Mouse (Mus musculus) forebrain, embryonic 12.5 days (tissue): ENCODE results near the gene Vdr. TPM values are rescaled to one million over a fixed set of nuclear protein-coding genes. Genes with fewer than 3 reads are reported as not detected.

Source experiments
- ATAC-seq: fragments of 200-750 bp; cut with Nextera tagmentation; 2 replicates; pipeline ENCODE4 v1.8.0; 2017; ENCODE audit warnings: moderate TSS enrichment; ENCODE audit not compliant: low FRiP score
- H3K27ac ChIP-seq: fragments of 300-500 bp; sonication (generic); 2 replicates; pipeline ENCODE4 v1.5.1; 2016; ENCODE audit warnings: mild to moderate bottlenecking
- H3K27me3 ChIP-seq: fragments of 300-500 bp; sonication (generic); 2 replicates; pipeline ENCODE4 v1.6.1; 2016; ENCODE audit warnings: mild to moderate bottlenecking
- H3K36me3 ChIP-seq: fragments of 300-500 bp; sonication (generic); replicated peaks from 2 replicates; pipeline ENCODE4 v1.6.1; 2016; ENCODE audit warnings: mild to moderate bottlenecking
- H3K4me1 ChIP-seq: fragments of 300-500 bp; sonication (generic); 2 replicates; pipeline ENCODE4 v1.6.1; 2016
- H3K4me2 ChIP-seq: fragments of 300-500 bp; sonication (generic); 2 replicates; pipeline ENCODE4 v1.6.1; 2016; ENCODE audit warnings: mild to moderate bottlenecking, moderate library complexity
- H3K4me3 ChIP-seq: fragments of 300-500 bp; sonication (generic); replicated peaks from 2 replicates; pipeline ENCODE4 v1.5.1; 2016; ENCODE audit warnings: mild to moderate bottlenecking
- H3K9ac ChIP-seq: fragments of 300-500 bp; sonication (generic); 2 replicates; pipeline ENCODE4 v1.6.1; 2016; ENCODE audit warnings: mild to moderate bottlenecking
- H3K9me3 ChIP-seq: fragments of 300-500 bp; sonication (generic); 2 replicates; pipeline ENCODE4 v1.6.1; 2016
- WGBS: fragments of 180-500 bp; shearing (Covaris S2); methylation state at CpG from one replicate; pipeline ENCODE4 v1.1.7; 2016; 5-methylcytosine and 5-hydroxymethylcytosine counted together
- polyA plus RNA-seq: library from polyadenylated mRNA; unstranded; fragments of >200 nt; fragmentation: Nextera tagmentation; extraction: Ambion mirVana; gene quantifications from 2 replicates; pipeline ENCODE4 v1.2.1, GENCODE M21; 2016

The Vdr gene
- polyA plus RNA-seq, 1 experiment from 2014 or later = 0.59 TPM

- Histone ChIP-seq H3K27ac (no peak overlapping the region), H3K4me2 (no peak overlapping the region), H3K27me3 (peaks cover 19% of the 10 kb centered on the region), H3K9ac (no peak overlapping the region), H3K36me3 (0 out of 2 replicates have a peak, but pooled peaks cover 7% of the 10 kb centered on the region), H3K9me3 (0 out of 2 replicates have a peak, but pooled peaks cover 8% of the 10 kb centered on the region), H3K4me3 (no peak overlapping the region), H3K4me1 (peaks cover 60% of the 10 kb centered on the region)
- 85% methylated on average over 6 of the region's 6 CpGs for WGBS
- no peak for ATAC-seq
Observed at GRCm38 (mm10) chr15:97824042-97824441, 86.4 kb downstream of the Vdr start.

- H3K4me2 ChIP-seq = no peak overlapping the region
- H3K27ac ChIP-seq = 0 out of 2 replicates have a peak overlapping the region, but pooled peaks have one; percentile 19
- peaks cover 19% of the 10 kb centered on the region for H3K27me3 ChIP-seq
- no peak overlapping the region for H3K9ac ChIP-seq
- 68% methylated on average over 12 of the region's 12 CpGs for WGBS
- 0 out of 2 replicates have a peak, but pooled peaks cover 7% of the 10 kb centered on the region for H3K36me3 ChIP-seq
- no peak for ATAC-seq
- H3K4me1 ChIP-seq = peaks cover 54% of the 10 kb centered on the region
- no peak overlapping the region for H3K4me3 ChIP-seq
- H3K9me3 ChIP-seq = 0 out of 2 replicates have a peak, but pooled peaks cover 8% of the 10 kb centered on the region
Observed at GRCm38 (mm10) chr15:97823479-97823878, 87.0 kb downstream of the Vdr start.

DNA sequence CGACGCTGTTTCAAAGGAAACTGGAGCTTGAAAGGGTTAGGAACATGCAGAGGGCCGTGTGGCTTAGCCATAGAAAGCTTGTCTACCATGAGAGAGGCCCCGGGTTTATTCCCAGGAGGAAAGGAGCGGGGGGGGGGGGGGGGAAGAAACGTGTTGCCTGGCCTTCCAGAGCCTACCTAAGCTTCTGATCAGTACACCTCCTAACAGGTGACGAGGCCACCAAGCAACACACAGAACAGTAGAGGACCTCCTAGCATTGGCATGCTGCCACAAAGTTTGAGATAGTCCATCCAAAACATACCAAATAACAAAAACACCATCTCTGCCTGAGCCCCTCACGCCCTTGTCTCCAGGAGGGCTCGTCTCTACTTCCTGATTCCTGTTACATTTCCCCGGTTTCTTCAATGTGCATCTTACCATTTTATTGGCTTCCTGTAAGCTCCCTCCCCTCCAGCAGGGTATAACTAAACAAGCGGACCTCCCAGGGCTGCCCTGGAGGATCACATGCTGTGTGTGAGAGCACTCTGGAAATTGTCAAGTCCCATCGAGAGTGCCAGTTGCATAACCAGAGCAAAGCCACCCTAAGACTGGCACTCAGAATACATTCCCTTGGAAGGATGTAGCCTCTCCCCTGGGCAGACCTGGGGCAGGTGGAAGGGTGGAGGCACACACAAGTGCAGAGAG, 87.7 kb downstream of the Vdr start:
- Histone ChIP-seq H3K27ac (no peak overlapping the region), H3K4me1 (peaks cover 48% of the 10 kb centered on the region), H3K9me3 (0 out of 2 replicates have a peak, but pooled peaks cover 8% of the 10 kb centered on the region), H3K9ac (no peak overlapping the region), H3K4me3 (no peak overlapping the region), H3K4me2 (no peak overlapping the region), H3K36me3 (0 out of 2 replicates have a peak, but pooled peaks cover 7% of the 10 kb centered on the region), H3K27me3 (peaks cover 19% of the 10 kb centered on the region)
- no peak for ATAC-seq
- WGBS = 60% methylated on average over 12 of the region's 12 CpGs

DNA sequence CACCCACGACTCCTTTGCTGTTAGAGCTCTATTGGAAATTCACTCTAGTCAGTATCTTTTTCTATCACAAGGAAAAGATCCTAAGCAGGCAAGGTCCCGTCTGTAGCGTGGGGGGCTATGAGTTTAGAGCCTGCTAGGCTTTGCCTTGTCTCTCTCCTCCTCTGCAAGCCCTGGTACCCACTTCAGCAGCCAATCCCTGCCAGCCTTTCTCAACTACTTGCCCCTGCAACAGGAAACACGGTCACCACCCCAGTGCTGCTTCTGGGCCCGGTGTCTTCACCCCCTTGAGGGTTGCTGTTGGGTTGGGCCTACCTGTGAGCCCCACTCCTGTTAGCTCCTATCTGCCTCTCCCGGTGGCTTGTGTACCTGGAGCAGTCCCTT, 88.5 kb downstream of the Vdr start:
- ATAC-seq = no peak
- H3K4me2 ChIP-seq = no peak overlapping the region
- H3K27ac ChIP-seq = no peak overlapping the region
- H3K27me3 ChIP-seq = peaks cover 19% of the 10 kb centered on the region
- H3K36me3 ChIP-seq = 0 out of 2 replicates have a peak, but pooled peaks cover 7% of the 10 kb centered on the region
- H3K9me3 ChIP-seq = 0 out of 2 replicates have a peak, but pooled peaks cover 8% of the 10 kb centered on the region
- no peak overlapping the region for H3K9ac ChIP-seq
- H3K4me1 ChIP-seq = peaks cover 48% of the 10 kb centered on the region
- H3K4me3 ChIP-seq = no peak overlapping the region
- 72% methylated on average over 6 of the region's 6 CpGs for WGBS

DNA sequence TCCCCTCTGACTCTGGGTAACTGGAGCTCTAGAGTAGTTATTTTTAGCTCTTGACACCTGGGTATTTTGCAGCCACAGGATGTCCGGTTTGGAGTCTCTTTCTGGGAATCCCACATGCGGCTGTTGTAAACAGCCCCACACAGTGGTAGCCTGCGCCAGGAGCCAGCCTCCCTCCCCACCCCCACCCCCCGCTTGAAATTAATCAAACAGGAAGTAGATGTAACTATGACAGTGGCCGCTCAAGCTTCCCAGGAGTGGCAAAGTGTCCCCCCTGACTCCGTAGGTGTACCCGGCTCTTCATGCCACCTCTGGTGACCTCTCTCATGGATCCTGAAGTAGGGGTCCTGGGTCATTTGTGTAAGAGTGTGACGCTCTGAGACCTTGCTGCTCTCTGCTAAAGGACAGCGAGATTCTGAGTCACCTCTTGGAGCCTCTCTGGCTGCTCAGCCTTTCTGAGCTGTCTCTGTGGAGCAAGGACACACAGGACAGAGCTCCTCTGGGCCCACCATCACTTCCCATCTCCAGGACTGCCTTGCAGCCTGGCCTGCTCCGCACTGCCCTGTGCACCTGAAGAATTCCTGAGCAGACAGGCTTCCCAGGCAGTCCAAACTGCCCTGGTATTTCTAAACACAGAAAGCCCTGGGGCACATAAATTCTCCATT, 89.0 kb downstream of the Vdr start:
- H3K9me3 ChIP-seq = 0 out of 2 replicates have a peak, but pooled peaks cover 8% of the 10 kb centered on the region
- H3K4me3 ChIP-seq = no peak overlapping the region
- H3K4me2 ChIP-seq = no peak overlapping the region
- 0 out of 2 replicates have a peak, but pooled peaks cover 7% of the 10 kb centered on the region for H3K36me3 ChIP-seq
- no peak overlapping the region for H3K9ac ChIP-seq
- H3K27ac ChIP-seq = no peak overlapping the region
- ATAC-seq = no peak
- WGBS = 70% methylated on average over 10 of the region's 10 CpGs
- H3K27me3 ChIP-seq = peaks cover 15% of the 10 kb centered on the region
- peaks cover 43% of the 10 kb centered on the region for H3K4me1 ChIP-seq

DNA sequence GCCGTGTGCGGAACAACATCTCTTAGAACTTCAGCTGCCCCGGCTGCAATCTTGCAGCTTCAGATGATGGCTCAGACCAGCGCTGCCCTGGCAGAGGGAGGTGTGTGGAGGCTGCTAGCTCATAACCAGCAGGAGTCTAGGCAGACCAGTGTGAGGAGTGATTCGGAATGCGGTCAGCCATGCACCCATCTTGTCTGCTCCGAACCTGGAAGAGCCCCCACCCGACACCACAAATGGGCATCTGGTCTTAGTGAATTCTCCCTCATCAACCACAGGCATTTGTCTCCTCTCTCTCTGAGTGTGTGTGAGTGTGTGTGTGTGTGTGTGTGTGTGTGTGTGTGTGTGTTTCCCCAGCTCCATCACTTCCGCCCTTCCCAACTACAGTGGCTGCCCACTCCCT, 90.5 kb downstream of the Vdr start:
- Histone ChIP-seq H3K9me3 (0 out of 2 replicates have a peak, but pooled peaks cover 8% of the 10 kb centered on the region), H3K36me3 (0 out of 2 replicates have a peak, but pooled peaks cover 7% of the 10 kb centered on the region), H3K4me3 (no peak overlapping the region), H3K27me3 (peaks cover 3% of the 10 kb centered on the region; the same call in 1 of the 2 replicates), H3K4me2 (no peak overlapping the region), H3K4me1 (peaks cover 28% of the 10 kb centered on the region), H3K27ac (no peak overlapping the region), H3K9ac (no peak overlapping the region)
- ATAC-seq = no peak
- whole genome bisulfite sequencing = 85% methylated on average over 9 of the region's 9 CpGs

GRCm38 (mm10) chr15:97816199-97816994, 94.0 kb downstream of the Vdr start:
- no peak overlapping the region for H3K4me3 ChIP-seq
- no peak overlapping the region for H3K27ac ChIP-seq
- peaks cover 25% of the 10 kb centered on the region for H3K4me1 ChIP-seq
- WGBS = 94% methylated on average over 13 of the region's 17 CpGs
- H3K4me2 ChIP-seq = no peak overlapping the region
- no peak for ATAC-seq
- 0 out of 2 replicates have a peak, but pooled peaks cover 3% of the 10 kb centered on the region for H3K36me3 ChIP-seq
- 0 out of 2 replicates have a peak, but pooled peaks cover 8% of the 10 kb centered on the region for H3K9me3 ChIP-seq
- H3K9ac ChIP-seq = no peak overlapping the region
- H3K27me3 ChIP-seq = no peaks in the 10 kb centered on the region

DNA sequence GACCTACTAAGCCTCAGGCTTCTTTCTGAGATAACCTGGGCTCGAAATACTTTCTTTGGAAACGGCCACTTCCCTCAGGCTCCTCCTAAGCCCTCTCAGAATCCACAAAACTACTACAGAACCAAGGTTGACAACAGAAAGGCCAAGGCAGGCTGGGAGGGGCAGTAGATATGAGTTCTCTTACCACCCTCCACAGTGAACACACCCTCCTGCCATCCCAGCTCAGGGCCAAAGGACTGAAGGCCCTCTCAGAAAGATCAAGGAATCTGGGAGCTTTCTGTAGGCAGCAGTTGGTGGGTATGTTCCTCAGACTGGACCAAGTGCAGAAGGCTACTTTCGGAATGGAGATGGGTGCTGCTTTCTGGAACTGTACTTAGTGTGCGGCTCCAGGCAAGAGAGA, 95.2 kb downstream of the Vdr start:
- peaks cover 25% of the 10 kb centered on the region for H3K4me1 ChIP-seq
- H3K27ac ChIP-seq = no peak overlapping the region
- H3K4me3 ChIP-seq = no peak overlapping the region
- H3K9me3 ChIP-seq = 0 out of 2 replicates have a peak, but pooled peaks cover under 1% of the 10 kb centered on the region
- WGBS = 94% methylated on average over 4 of the region's 4 CpGs
- no peak overlapping the region for H3K4me2 ChIP-seq
- ATAC-seq = no peak
- H3K9ac ChIP-seq = no peak overlapping the region
- no peaks in the 10 kb centered on the region for H3K27me3 ChIP-seq
- H3K36me3 ChIP-seq = peaks cover 7% of the 10 kb centered on the region

DNA sequence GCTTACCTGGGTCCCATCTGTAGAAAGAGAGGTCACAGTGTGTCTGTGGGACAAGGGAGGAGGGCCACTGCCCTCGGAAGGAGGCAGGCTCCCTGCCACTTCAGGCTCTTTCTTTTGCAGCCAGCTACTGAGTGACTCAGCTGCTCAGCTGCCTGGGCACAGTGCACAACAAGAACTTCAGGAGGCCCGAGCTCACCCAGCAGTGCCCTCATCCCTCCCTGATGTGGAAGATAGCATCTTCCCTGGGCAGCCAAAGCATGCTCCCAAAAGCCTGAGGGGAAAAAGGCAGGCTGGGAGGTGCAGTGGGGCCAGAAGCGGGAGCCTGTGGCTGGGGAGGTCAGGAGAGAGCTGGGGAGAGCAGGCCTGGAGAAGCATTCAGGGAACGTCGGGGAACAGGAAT, 95.7 kb downstream of the Vdr start:
- H3K4me3 ChIP-seq = no peak overlapping the region
- 64% methylated on average over 5 of the region's 5 CpGs for WGBS
- no peaks in the 10 kb centered on the region for H3K9me3 ChIP-seq
- peaks cover 25% of the 10 kb centered on the region for H3K4me1 ChIP-seq
- no peak overlapping the region for H3K9ac ChIP-seq
- ATAC-seq = no peak
- peaks cover 12% of the 10 kb centered on the region for H3K36me3 ChIP-seq
- H3K4me2 ChIP-seq = no peak overlapping the region
- H3K27me3 ChIP-seq = no peaks in the 10 kb centered on the region
- 0 out of 2 replicates have a peak overlapping the region, but pooled peaks have one; percentile 19 for H3K27ac ChIP-seq

- WGBS = 49% methylated on average over 21 of the region's 21 CpGs
- H3K9ac ChIP-seq = no peak overlapping the region
- peaks cover 22% of the 10 kb centered on the region for H3K36me3 ChIP-seq
- no peak overlapping the region for H3K4me3 ChIP-seq
- H3K4me1 ChIP-seq = peaks cover 25% of the 10 kb centered on the region
- no peaks in the 10 kb centered on the region for H3K27me3 ChIP-seq
- H3K9me3 ChIP-seq = no peaks in the 10 kb centered on the region
- ATAC-seq = no peak
- no peak overlapping the region for H3K4me2 ChIP-seq
- H3K27ac ChIP-seq = peak overlapping the region; percentile 53; the same call in 1 of the 2 replicates
Observed at GRCm38 (mm10) chr15:97813452-97814204, 96.8 kb downstream of the Vdr start.

GRCm38 (mm10) chr15:97812875-97813274, 97.6 kb downstream of the Vdr start:
- Histone ChIP-seq H3K27me3 (no peaks in the 10 kb centered on the region), H3K4me1 (peaks cover 25% of the 10 kb centered on the region), H3K4me3 (no peak overlapping the region), H3K4me2 (no peak overlapping the region), H3K9me3 (no peaks in the 10 kb centered on the region), H3K27ac (0 out of 2 replicates have a peak overlapping the region, but pooled peaks have one; percentile 25), H3K36me3 (peaks cover 29% of the 10 kb centered on the region), H3K9ac (no peak overlapping the region)
- WGBS = 69% methylated on average over 7 of the region's 7 CpGs
- ATAC-seq = no peak
